Mouse (Mus musculus) retina, embryonic 14.5 days (tissue): ENCODE data around the gene Noct.

Source experiments
- DNase-seq: peaks from one replicate; pipeline ENCODE4 v3.0.0-alpha.2; 2015; ENCODE audit warnings: low spot score

Gene Noct

GRCm38 (mm10) chr3:51231499-51231898 is 7.3 kb downstream of the Noct start:
- DNase-seq, result no peak

DNA sequence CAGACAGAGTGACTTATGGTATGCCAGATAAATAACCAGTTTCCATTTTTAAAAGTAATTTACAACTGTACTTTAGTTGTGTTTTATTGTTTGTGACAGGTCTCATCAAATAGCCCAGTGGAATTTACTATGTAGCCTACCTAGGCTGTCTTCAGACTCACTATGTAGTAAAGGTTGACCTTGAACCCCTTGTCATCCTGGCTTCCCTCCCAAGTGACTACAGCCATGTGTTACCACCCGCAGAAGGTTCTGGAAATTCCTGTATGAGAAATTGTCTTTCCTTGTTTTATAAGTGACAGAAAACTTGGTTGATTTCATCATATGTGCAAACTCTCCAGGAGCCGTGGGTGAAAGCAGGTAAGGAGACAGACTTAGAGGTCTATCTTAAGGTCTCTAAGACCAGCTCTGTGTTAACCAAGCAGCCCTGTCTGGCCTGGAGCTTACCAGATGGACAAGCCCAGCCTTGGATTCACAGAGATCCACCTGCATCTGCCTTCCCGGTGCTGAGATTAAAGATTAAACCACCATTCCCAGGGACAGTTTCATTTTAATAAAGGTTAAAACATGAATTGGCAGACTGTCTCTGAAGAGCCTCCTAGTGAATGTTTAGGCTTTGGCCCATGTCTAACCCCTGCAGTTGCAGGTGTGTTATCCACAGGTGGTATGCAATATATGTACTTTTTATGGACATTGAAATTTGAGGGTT is 8.1 kb downstream of the Noct start:
- no peak for DNase-seq

GRCm38 (mm10) chr3:51233474-51233873 is 9.2 kb downstream of the Noct start:
- DNase-seq, result no peak

DNA sequence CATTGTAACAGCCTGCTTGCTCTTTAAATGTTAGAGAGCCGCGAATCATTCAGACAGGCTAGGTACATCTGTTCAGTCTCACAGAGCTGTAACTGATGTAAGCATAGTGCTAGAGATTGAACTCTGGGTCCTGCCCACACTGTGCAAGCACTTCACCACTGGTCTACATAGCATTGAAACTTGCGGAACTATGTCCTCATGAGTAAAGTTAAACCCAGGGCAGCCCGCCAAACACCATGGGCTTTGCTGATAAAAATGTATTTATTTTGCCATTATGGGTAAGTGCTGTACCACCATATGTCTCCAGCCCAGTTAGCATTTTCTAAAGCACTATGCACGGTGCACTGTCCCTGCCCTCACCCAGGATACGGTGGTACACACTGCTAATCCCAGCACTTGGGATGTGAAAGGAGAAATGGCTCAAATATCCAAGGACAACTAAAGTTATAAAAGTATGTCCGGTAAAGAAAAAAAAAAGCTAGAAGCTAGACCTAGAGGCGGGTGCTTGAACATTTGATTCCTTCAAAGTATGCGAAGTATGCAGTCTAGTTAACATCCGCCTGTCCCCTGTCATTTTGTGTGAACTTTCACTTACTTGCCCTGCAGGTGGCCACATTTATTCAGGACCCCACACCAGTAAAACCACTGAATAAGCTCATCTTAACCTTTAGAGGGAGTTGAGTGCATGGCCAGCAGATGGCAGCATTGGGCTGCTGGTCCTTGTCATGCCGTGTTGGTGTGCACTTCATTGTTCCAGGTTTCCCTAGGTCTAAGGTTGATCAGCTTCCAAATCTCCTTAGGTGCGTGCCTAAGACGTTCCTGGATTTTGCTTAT is 9.9 kb downstream of the Noct start:
- DNase-seq, result peak; percentile 95

DNA sequence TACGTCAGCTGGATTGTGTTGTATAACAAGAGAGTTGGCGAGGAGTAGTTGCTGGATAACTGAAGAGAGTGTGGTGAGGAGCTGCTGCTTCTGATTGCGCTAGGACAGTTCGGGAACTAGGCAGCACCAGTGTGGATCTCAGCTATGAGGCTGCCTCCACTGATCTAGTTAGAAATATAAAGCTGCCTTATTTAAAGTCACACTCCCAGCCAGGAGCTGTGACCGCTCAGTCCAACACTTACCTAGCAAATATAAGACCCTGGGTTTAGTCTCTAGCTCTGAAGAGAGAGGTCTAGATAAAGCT is 10.5 kb downstream of the Noct start:
- no peak for DNase-seq

DNA sequence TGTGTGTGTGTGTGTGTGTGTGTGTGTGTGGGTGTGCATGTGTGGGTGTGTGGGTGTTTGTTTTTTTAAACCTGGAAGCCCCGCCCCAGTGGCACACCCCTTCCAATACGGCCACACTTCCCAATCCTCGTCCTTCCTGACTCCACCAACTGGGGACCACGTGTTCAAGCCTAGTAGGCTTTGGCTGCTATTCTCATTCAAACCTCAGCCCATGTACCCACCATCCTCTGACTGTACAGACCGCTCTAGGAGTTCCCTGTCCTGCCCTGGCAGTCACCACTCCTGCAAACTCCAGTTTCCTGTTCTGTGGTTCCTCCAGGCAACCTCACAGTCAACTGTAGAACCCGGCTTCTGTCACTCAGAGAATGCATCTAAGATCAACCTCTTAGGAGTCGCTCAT is 14.3 kb downstream of the Noct start:
- no peak for DNase-seq

- no peak for DNase-seq
Observed at GRCm38 (mm10) chr3:51239541-51239940, 15.3 kb downstream of the Noct start.

DNA sequence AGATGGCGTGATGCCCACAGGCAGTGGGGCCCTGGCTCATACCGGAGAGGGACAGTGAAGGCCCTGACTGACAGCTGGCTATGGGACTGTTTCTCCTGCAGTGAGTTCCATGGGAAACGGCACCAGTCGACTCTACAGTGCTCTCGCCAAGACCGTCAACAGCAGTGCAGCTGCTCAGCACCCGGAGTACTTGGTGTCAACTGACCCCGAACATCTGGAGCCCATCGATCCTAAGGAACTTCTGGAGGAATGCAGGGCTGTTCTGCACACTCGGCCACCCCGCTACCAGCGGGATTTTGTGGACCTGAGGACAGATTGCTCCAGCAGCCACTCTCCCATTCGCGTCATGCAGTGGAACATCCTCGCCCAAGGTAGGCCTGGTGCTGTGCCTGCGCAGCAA is 23.5 kb downstream of the Noct start:
- DNase-seq, result no peak

DNA sequence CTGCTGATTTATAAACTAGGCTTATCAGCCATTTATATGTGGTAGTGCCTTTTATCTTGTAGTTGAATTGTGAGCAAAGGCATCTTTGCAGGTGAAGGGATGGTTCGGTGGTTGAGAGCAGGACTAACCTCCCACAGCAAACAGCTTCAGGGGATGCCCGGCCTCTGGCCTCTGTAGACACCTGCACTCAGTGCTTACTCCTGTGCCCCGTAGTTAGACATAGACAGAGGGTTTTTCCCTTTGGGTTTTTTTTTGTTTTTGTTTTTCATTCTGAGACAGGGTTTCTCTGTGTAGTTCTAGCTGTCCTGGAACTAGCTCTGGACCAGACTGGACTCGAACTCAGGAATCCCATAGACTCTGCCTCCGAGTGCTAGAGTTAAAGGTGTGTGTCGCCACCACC is 24.4 kb downstream of the Noct start:
- DNase-seq, result no peak

DNA sequence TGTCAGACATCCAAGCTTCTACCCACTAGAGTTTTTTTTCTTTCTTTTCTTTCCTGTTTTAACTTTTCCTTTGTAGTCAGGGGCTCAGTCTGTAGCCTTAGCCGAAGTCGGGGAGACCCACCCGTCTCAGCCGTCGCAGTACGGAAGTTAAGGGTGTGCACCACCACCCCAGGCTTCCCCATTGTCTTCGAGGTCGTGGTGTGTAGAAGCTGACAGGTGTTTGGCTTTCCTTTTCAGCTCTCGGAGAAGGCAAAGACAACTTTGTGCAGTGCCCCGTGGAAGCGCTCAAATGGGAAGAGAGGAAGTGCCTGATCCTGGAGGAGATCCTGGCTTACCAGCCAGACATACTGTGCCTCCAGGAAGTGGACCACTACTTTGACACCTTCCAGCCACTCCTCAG is 25.2 kb downstream of the Noct start:
- DNase-seq, result no peak

DNA sequence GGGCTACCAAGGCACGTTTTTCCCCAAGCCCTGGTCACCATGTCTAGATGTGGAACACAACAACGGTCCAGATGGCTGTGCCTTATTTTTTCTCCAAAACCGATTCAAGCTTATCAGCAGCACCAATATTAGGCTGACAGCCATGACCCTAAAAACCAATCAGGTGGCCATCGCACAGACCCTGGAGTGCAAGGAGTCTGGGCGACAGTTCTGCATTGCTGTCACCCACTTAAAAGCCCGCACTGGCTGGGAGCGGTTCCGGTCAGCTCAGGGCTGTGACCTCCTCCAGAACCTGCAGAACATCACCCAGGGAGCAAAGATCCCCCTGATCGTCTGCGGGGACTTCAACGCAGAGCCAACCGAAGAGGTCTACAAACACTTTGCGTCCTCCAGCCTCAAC is 25.6 kb downstream of the Noct start:
- DNase-seq, result no peak

- no peak for DNase-seq
Observed at GRCm38 (mm10) chr3:51251057-51251456, 26.8 kb downstream of the Noct start.

- DNase-seq, result no peak
Observed at GRCm38 (mm10) chr3:51252223-51252622, 28.0 kb downstream of the Noct start.

DNA sequence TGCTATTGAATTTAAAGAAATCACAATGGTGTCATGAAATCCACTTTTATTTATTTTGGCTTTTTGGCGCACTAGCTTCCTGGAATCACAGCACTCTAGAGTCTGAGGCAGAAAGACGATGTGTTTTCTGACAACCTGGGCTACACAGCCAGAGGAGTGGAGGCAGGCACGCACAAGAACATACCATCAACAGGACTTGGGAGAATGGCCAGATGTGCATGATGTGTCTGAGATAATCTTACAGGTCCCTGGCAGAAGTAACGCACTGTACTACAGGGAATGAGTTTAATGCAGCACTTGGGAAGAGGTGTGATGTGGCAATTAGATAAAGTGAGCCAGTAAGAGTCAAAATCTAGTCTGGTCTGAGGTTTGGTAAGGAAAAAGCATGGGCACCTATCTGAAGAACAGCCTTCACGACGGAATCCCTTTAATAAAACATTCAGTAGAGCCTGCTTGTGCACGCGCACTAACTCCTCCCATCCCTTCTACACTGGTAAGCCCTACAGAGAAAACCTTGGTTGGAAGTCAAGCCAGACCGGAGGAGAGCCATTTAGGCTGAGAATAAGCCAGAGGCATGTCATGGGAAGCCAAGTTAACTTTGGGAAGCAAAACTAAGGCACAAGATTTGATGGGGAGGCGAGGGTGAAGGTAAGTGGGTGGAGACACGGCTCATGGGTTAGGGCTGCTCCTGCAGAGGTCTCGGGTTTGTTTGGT is 28.6 kb downstream of the Noct start:
- DNase-seq, result no peak

DNA sequence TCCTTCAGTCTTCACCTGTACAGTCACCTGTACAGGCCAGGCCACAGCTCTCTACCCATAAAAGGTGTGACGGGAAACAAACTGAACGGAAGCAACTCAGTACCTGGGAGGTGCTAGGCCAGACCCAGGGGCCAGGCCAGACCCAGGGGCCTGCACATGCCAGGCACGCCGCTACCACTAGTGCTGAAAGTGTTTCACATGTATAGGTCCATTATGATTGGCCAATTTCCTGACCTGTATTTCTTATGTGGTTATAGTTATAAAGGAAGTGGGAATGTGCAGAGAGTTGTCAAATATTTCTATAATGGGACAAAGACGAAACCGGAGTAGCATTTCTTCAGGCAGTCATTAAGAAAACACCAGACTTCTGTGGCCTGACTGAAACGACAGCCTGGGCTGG is 30.5 kb downstream of the Noct start:
- no peak for DNase-seq

DNA sequence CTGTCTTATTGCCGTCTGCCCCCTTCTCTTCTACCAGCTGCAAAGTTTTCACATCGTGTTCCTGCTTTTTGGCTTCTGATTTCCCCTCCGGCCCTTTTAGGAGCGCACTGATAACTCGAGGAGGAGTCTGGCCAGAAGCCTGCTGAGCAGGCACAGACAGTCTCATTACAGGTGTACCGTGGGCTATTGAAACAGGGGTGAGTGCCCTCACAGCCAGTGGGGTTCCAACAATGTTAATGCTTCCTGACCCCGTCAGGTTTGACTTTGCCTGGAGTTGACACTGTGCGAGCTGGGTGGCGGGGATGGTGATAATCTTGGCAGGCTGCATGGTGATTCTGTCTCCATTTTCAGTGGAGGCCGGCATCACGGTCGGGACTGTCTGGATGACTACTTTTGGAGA is 32.2 kb downstream of the Noct start:
- no peak for DNase-seq

GRCm38 (mm10) chr3:51258070-51258469 is 33.8 kb downstream of the Noct start:
- no peak for DNase-seq

DNA sequence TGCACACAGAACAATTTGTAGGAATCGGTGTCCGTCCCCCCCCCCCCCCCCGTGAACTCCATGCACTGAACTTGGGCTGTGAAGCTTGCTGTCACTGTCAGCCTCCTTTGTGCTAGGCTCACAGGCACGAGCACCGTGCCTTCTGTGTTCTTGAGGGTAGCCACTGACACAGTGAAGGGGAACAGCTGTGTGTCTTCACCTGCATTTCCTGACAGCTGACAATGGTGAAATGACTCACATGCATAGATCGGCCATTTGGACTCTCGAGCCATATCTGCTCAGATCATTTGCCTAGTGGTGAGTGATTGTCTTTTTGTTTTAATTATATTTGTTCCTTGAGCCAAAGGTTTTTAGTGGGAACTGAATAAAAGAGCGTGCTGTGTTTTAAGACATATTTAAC is 38.7 kb downstream of the Noct start:
- DNase-seq, result no peak

- DNase-seq, result no peak
Observed at GRCm38 (mm10) chr3:51268434-51268833, 44.2 kb downstream of the Noct start.

GRCm38 (mm10) chr3:51270069-51270817 is 46.0 kb downstream of the Noct start:
- no peak for DNase-seq

DNA sequence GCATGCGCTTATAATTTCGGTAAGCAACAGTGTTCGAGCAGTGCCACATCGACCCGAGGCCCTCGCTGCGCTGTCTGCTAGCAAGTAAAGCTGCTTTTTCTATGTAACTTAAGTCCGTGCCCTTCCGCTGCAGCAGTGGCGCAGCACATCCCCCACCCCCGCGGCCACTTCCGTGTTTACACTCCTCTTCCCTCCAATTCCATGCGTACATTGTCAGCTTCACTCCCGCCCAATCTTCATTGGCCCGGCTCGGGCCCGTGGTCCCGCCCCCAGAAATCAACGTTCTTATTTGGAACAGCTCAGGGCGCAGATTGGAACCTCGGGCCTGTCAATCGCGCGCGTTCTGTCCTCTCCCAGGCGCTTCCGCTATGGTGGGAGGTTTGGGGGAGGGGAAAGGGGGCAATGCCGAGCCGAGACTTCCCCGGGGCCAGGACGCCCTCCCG is 51.7 kb downstream of the Noct start:
- DNase-seq, result peak; percentile 98

- DNase-seq, result peak; percentile 52
Observed at GRCm38 (mm10) chr3:51276421-51277111, 52.3 kb downstream of the Noct start.
